Mouse (Mus musculus) hindbrain, embryonic 15.5 days (tissue): Measurements from ENCODE around the gene Asic4. TPM values are rescaled to one million over a fixed set of nuclear protein-coding genes. Genes with fewer than 3 reads are reported as not detected.

Experiments used
- ATAC-seq: fragments of 200-750 bp; cut with Nextera tagmentation; 2 replicates; pipeline ENCODE4 v1.8.0; 2017; ENCODE audit warnings: low read depth, moderate number of reproducible peaks, moderate TSS enrichment; ENCODE audit not compliant: low FRiP score
- H3K27ac ChIP-seq: fragments of 300-500 bp; sonication (generic); replicated peaks from 2 replicates; pipeline ENCODE4 v1.5.1; 2015; ENCODE audit warnings: mild to moderate bottlenecking, inconsistent platforms
- H3K27me3 ChIP-seq: fragments of 300-500 bp; sonication (generic); 2 replicates; pipeline ENCODE4 v1.6.1; 2015; ENCODE audit warnings: control low read depth, inconsistent platforms
- H3K36me3 ChIP-seq: fragments of 300-500 bp; sonication (generic); 2 replicates; pipeline ENCODE4 v1.6.1; 2015; ENCODE audit warnings: control low read depth, inconsistent platforms
- H3K4me1 ChIP-seq: fragments of 300-500 bp; sonication (generic); replicated peaks from 2 replicates; pipeline ENCODE4 v1.6.1; 2015; ENCODE audit warnings: control low read depth, inconsistent platforms
- H3K4me2 ChIP-seq: fragments of 300-500 bp; sonication (generic); 2 replicates; pipeline ENCODE4 v1.6.1; 2015; ENCODE audit warnings: moderate library complexity, mild to moderate bottlenecking, inconsistent platforms
- H3K4me3 ChIP-seq: fragments of 300-500 bp; sonication (generic); 2 replicates; pipeline ENCODE4 v1.5.1; 2015; ENCODE audit warnings: mild to moderate bottlenecking, inconsistent platforms
- H3K9ac ChIP-seq: fragments of 300-500 bp; sonication (generic); 2 replicates; pipeline ENCODE4 v1.6.1; 2015; ENCODE audit warnings: inconsistent platforms
- H3K9me3 ChIP-seq: fragments of 300-500 bp; sonication (generic); 2 replicates; pipeline ENCODE4 v1.6.1; 2016; ENCODE audit warnings: control low read depth, inconsistent platforms
- WGBS: fragments of 180-500 bp; shearing (Covaris S2); methylation state at CpG from one replicate; pipeline ENCODE4 v1.1.7; 2015; 5-methylcytosine and 5-hydroxymethylcytosine counted together
- polyA plus RNA-seq: library from polyadenylated mRNA; unstranded; fragments of >200 nt; fragmentation: Nextera tagmentation; extraction: Ambion mirVana; gene quantifications from 2 replicates; pipeline ENCODE4 v1.2.1, GENCODE M21; 2015

Asic4 gene
- polyA plus RNA-seq, 1 experiment from 2014 or later: 22.8 TPM

DNA sequence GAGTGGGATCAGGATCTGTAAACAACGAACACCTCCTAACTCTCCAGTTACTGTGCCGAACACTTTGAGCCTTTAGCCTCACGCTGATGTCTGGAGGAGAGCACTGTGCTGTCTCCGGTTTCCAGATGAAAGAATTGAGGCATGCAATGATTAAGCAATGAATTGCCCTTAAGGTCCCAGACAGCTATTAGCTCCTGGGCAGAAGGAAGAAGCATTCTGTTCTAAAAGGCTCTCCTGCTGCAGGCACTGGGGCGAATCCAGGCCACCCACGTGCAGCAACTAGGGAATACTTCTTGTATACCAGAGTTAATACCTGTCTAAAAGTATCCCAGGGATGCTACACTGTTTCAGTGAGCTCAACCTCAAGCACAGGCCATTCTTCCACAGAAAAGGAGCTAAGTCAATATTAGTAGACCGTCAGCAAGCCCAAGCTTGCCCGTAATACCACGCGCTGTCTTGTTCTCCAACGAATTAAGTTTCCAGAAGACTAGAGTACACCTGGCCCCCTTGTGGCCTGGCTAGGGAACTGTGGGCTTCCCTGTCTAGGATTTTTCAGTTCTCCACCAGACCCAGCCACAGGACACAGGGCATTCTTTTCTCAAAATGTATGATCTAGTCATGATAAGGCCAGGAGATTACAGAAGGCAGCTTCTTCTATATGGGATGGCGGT lies 44.8 kb downstream of the Asic4 start:
- no peak overlapping the region for H3K4me3 ChIP-seq
- 0 out of 2 replicates have a peak, but pooled peaks cover 6% of the 10 kb centered on the region for H3K36me3 ChIP-seq
- no peak overlapping the region for H3K4me2 ChIP-seq
- no peak overlapping the region for H3K27ac ChIP-seq
- 45% methylated on average over 12 of the region's 12 CpGs for WGBS
- H3K9me3 ChIP-seq: no peaks in the 10 kb centered on the region
- H3K9ac ChIP-seq: no peak overlapping the region
- peaks cover 6% of the 10 kb centered on the region; the same call in 1 of the 2 replicates for H3K4me1 ChIP-seq
- H3K27me3 ChIP-seq: peaks cover 8% of the 10 kb centered on the region; the same call in 1 of the 2 replicates
- no peak for ATAC-seq

GRCm38 (mm10) chr1:75498897-75499296 lies 48.7 kb downstream of the Asic4 start:
- 0 out of 2 replicates have a peak, but pooled peaks cover 9% of the 10 kb centered on the region for H3K27me3 ChIP-seq
- no peaks in the 10 kb centered on the region for H3K9me3 ChIP-seq
- H3K4me2 ChIP-seq: no peak overlapping the region
- no peak overlapping the region for H3K27ac ChIP-seq
- 92% methylated on average over 4 of the region's 4 CpGs for WGBS
- H3K36me3 ChIP-seq: peaks cover 23% of the 10 kb centered on the region
- peaks cover 12% of the 10 kb centered on the region for H3K4me1 ChIP-seq
- H3K9ac ChIP-seq: no peak overlapping the region
- H3K4me3 ChIP-seq: no peak overlapping the region
- no peak for ATAC-seq

DNA sequence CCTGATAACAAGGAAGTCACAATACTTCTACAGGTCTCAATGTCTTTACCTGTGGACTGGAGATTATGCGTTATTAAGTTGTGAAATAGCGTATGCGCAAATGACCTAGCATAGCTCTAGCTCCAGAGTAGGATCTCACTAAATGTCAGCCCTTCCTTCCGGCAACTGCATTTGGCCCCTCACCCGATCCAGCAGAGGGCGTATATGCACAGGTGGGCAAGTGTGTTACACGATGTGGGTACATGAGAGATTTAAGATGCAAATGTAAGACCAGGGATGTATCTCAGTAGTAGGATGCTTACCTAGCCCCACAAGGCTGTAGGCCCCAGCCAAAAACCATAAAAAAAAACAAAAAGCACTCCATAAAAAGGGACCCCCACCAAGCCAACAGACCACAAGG lies 49.2 kb downstream of the Asic4 start:
- no peak overlapping the region for H3K4me2 ChIP-seq
- H3K9me3 ChIP-seq: no peaks in the 10 kb centered on the region
- WGBS: 86% methylated on average over 7 of the region's 7 CpGs
- peaks cover 23% of the 10 kb centered on the region for H3K36me3 ChIP-seq
- H3K4me3 ChIP-seq: no peak overlapping the region
- 0 out of 2 replicates have a peak, but pooled peaks cover 9% of the 10 kb centered on the region for H3K27me3 ChIP-seq
- ATAC-seq: no peak
- H3K27ac ChIP-seq: no peak overlapping the region
- H3K9ac ChIP-seq: no peak overlapping the region
- peaks cover 18% of the 10 kb centered on the region for H3K4me1 ChIP-seq

GRCm38 (mm10) chr1:75501905-75502304 lies 51.7 kb downstream of the Asic4 start:
- Histone ChIP-seq H3K4me3 (no peak overlapping the region), H3K9ac (no peak overlapping the region), H3K4me1 (peaks cover 27% of the 10 kb centered on the region), H3K27me3 (0 out of 2 replicates have a peak, but pooled peaks cover 9% of the 10 kb centered on the region), H3K27ac (no peak overlapping the region), H3K36me3 (peaks cover 23% of the 10 kb centered on the region), H3K4me2 (no peak overlapping the region), H3K9me3 (no peaks in the 10 kb centered on the region)
- no peak for ATAC-seq
- WGBS: 94% methylated on average over 9 of the region's 9 CpGs

- no peak overlapping the region for H3K9ac ChIP-seq
- 89% methylated on average over 25 of the region's 25 CpGs for WGBS
Observed at GRCm38 (mm10) chr1:75502945-75503650, 52.9 kb downstream of the Asic4 start.

GRCm38 (mm10) chr1:75503651-75503980 lies 53.4 kb downstream of the Asic4 start:
- H3K27me3 ChIP-seq: peaks cover 14% of the 10 kb centered on the region; the same call in 1 of the 2 replicates
- no peak overlapping the region for H3K4me3 ChIP-seq
- H3K36me3 ChIP-seq: peaks cover 23% of the 10 kb centered on the region
- 66% methylated on average over 23 of the region's 23 CpGs for WGBS
- H3K27ac ChIP-seq: no peak overlapping the region
- ATAC-seq: no peak
- H3K4me2 ChIP-seq: peak overlapping the region; percentile 4; the same call in 1 of the 2 replicates
- no peak overlapping the region for H3K9ac ChIP-seq
- no peaks in the 10 kb centered on the region for H3K9me3 ChIP-seq
- peaks cover 35% of the 10 kb centered on the region for H3K4me1 ChIP-seq

More at GRCm38 (mm10) chr1:75502945-75503650, 52.9 kb downstream of the Asic4 start:
- Histone ChIP-seq H3K27me3 (peaks cover 14% of the 10 kb centered on the region; the same call in 1 of the 2 replicates), H3K4me1 (peaks cover 35% of the 10 kb centered on the region), H3K27ac (no peak overlapping the region), H3K4me3 (no peak overlapping the region), H3K36me3 (peaks cover 23% of the 10 kb centered on the region), H3K4me2 (no peak overlapping the region), H3K9me3 (no peaks in the 10 kb centered on the region)
- ATAC-seq: no peak

DNA sequence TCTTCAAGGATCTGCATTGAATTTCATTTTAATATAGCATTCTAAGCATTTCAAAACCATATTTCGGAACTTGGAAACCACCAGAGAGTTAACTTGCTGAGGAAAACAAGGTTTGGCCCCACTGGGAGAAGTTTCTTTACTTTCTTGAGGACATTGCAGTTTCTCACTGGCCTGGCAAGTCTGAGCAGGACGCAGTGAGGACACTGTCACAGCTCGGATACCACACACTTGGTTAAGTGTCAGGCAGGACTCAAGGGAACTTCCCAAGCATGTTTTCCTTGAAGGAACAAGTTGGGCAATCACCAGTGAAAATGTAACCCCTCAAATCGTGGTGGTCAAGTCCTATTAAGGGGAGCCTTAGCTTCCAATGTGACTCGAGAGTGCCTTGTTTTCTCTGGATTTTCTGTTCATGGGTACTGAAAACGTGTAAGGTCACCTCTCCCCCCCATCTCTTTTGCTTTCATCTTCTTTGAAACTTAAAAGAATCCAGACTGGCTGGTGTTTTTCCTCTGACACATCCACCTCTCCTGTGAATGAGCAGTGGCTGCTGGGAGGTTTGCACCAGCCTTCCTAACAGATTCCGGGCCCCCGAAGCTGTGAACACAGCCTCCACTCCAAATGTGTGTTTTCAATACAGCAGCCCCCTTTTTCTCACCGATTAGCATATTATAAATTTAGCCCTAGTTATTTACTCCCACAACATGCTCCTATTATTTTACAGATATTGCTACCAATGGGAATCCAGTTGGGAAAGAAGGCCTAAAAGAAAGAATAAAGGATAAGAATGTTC lies 54.2 kb downstream of the Asic4 start:
- H3K4me1 ChIP-seq: peaks cover 35% of the 10 kb centered on the region
- H3K27me3 ChIP-seq: peaks cover 14% of the 10 kb centered on the region; the same call in 1 of the 2 replicates
- peak overlapping the region; percentile 94 for H3K27ac ChIP-seq
- H3K9ac ChIP-seq: peak overlapping the region; percentile 90
- 64% methylated on average over 9 of the region's 9 CpGs for WGBS
- H3K4me3 ChIP-seq: peak overlapping the region; percentile 65
- ATAC-seq: no peak
- peak overlapping the region; percentile 89 for H3K4me2 ChIP-seq
- no peaks in the 10 kb centered on the region for H3K9me3 ChIP-seq
- peaks cover 18% of the 10 kb centered on the region for H3K36me3 ChIP-seq

- H3K27me3 ChIP-seq: peaks cover 17% of the 10 kb centered on the region; the same call in 1 of the 2 replicates
- H3K9ac ChIP-seq: peak overlapping the region; percentile 90
- H3K4me3 ChIP-seq: peak overlapping the region; percentile 65
- peaks cover 18% of the 10 kb centered on the region for H3K36me3 ChIP-seq
- H3K27ac ChIP-seq: peak overlapping the region; percentile 94
- ATAC-seq: peak; percentile 86
- H3K4me1 ChIP-seq: peaks cover 35% of the 10 kb centered on the region
- peak overlapping the region; percentile 89 for H3K4me2 ChIP-seq
- WGBS: under 1% methylated on average over 84 of the region's 84 CpGs
- H3K9me3 ChIP-seq: no peaks in the 10 kb centered on the region
Observed at GRCm38 (mm10) chr1:75505159-75505955, 55.1 kb downstream of the Asic4 start.

DNA sequence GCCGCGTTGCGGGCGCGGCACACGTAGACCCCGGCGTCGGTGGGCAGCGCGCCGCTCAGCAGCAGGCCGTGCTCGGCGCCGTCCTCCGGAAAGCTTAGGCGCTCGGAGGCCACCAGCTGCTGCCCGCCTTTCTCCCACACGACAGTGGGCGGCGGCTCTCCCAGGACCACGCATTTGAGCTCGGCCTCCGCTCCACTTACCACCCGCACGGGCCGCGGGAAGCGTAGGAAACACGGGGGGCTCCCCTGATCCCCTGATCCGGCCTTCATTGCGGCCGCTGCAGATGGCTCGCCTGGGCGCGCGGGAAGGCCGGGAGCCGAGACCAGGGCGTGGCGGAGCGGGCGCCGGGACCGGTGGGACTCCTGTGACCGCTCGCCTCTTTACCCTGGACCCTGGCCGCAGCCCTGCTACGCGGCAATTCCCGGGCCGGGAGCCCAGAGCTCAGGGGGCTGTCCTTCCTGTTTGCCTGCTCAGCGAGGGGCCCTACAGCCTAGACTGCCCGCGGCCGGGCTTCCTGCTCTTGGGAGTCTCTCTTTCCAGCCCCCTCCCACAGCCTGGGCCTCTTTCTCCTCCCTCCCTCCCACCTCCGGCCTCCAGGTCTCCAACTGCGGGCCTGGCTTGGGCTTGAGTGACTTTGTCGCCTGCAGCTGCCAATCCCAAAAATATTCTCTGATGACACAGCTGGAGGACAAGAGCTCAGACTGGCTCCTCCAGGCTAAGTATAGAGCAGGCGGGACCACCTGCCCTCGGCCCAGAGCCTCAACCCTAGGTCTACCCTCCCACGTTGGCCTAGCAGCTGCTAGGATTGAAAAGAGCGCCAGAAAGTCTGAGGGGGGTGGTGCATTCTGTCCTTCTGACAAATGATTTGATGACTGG lies 56.0 kb downstream of the Asic4 start, which contains the start of gene Obsl1:
Gene Obsl1, minus strand, starts transcription at position 497 of the 876 bp plus-strand sequence.
- Histone ChIP-seq H3K9me3 (no peaks in the 10 kb centered on the region), H3K4me2 (peak within 1 kb of the TSS; percentile 89), H3K4me1 (peaks cover 35% of the 10 kb centered on the region), H3K36me3 (peaks cover 9% of the 10 kb centered on the region), H3K27me3 (peaks cover 17% of the 10 kb centered on the region; the same call in 1 of the 2 replicates), H3K4me3 (peak within 1 kb of the TSS; percentile 65), H3K27ac (peak within 1 kb of the TSS; percentile 94), H3K9ac (peak within 1 kb of the TSS; percentile 90)
- WGBS: under 1% methylated on average over 53 of the region's 65 CpGs
- ATAC-seq: peak; percentile 79

DNA sequence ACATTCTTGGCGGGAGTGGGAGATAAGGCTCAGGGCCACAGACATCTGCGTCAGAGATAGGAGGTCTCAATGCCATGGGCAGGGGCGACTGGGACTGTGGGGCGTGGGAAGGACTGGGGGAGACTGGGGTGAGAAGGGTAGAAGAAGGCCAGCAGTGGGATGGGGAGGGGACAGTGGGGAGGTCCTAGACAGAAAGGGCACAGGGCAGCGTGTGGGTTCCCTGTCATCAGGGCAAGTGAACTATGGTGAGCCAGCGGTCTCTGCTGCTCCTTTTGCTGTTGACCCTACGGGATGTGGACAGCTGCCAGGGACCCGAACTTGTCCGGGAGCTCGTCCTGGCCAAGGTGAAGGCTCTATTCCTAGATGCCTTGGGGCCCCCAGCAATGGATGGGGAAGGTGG lies 56.8 kb downstream of the Asic4 start, which contains the start of gene Inha:
Gene Inha, plus strand, starts transcription at position 72 of the 400 bp plus-strand sequence.
- H3K4me2 ChIP-seq: peak within 1 kb of the TSS; percentile 89

More for the DNA sequence above, 56.8 kb downstream of the Asic4 start, which contains the start of gene Inha:
- no peak for ATAC-seq
- H3K9me3 ChIP-seq: no peaks in the 10 kb centered on the region
- 0 out of 2 replicates have a peak, but pooled peaks cover 1% of the 10 kb centered on the region for H3K36me3 ChIP-seq
- peaks cover 35% of the 10 kb centered on the region for H3K4me1 ChIP-seq
- peak within 1 kb of the TSS; percentile 90 for H3K9ac ChIP-seq
- H3K4me3 ChIP-seq: peak within 1 kb of the TSS; percentile 65
- H3K27ac ChIP-seq: peak within 1 kb of the TSS; percentile 94
- peaks cover 17% of the 10 kb centered on the region; the same call in 1 of the 2 replicates for H3K27me3 ChIP-seq
- WGBS: 72% methylated on average over 10 of the region's 10 CpGs
